Mouse (Mus musculus) megakaryocyte, embryonic 14.5 days (primary cell): ENCODE results near the gene Cntn1.

ENCODE experiments used
- FLI1 ChIP-seq: IDR thresholded peaks from 2 replicates; pipeline ENCODE4 v1.6.1; 2012; ENCODE audit warnings: low read length, inconsistent platforms, mixed read lengths
- GATA1 ChIP-seq: IDR thresholded peaks from 3 replicates; pipeline ENCODE4 v1.6.1; 2012; ENCODE audit warnings: mixed read lengths, low read length, inconsistent platforms, borderline replicate concordance

DNA sequence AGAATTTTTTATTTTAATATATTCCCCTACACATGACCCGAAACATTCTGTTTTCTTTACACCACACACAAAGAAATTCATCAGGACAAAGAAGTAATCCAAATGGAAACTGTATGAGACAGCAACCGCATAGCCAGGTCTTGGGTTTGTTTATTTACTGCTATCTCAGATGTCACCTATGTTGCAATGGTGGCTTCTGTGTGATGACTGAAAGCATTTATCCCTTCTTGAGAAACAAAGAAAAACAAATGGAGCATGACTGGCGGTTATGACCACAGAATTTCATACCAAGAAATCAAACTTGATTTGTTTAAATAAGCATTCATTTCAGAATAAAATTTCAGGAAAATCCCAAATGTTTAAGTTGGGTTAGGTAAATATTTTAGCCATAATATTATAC, 245.5 kb downstream of the Cntn1 start:
- no peak for TF ChIP-seq FLI1
- TF ChIP-seq GATA1, result no peak
